Mouse (Mus musculus) megakaryocyte, embryonic 14.5 days (primary cell): ENCODE measurements at regions not wholly inside any gene's neighbourhood (a gene's known extent, or its start where the extent isn't known, plus 50 kb on each side); places are given as distances from the start of the nearest gene placed in this dataset.

Source experiments
- H3K27me3 ChIP-seq: replicated peaks from 2 replicates; pipeline ENCODE3; 2012; ENCODE audit warnings: inconsistent platforms
- H3K36me3 ChIP-seq: replicated peaks from 2 replicates; pipeline ENCODE3; 2012; ENCODE audit warnings: low read length, inconsistent platforms, mixed read lengths
- H3K4me1 ChIP-seq: 2 replicates; pipeline ENCODE4 v1.6.1; 2012; ENCODE audit warnings: inconsistent platforms
- H3K4me3 ChIP-seq: replicated peaks from 2 replicates; pipeline ENCODE3; 2012; ENCODE audit warnings: moderate library complexity, mild to moderate bottlenecking, inconsistent platforms
- H3K9me3 ChIP-seq: 2 replicates; pipeline ENCODE4 v1.6.1; 2012; ENCODE audit warnings: inconsistent platforms
- FLI1 ChIP-seq: IDR thresholded peaks from 2 replicates; pipeline ENCODE4 v1.6.1; 2012; ENCODE audit warnings: low read length, inconsistent platforms, mixed read lengths
- GATA1 ChIP-seq: IDR thresholded peaks from 3 replicates; pipeline ENCODE4 v1.6.1; 2012; ENCODE audit warnings: mixed read lengths, low read length, inconsistent platforms, borderline replicate concordance

- Histone ChIP-seq H3K9me3 (no peaks in the 10 kb centered on the region), H3K36me3 (no peaks in the 10 kb centered on the region), H3K4me3 (no peak overlapping the region), H3K4me1 (peaks cover 8% of the 10 kb centered on the region), H3K27me3 (peaks cover 39% of the 10 kb centered on the region)
- TF ChIP-seq GATA1 = no peak
- TF ChIP-seq FLI1 = no peak
Measured at GRCm38 (mm10) chr15:6998576-6999070, 91.8 kb upstream of the Lifr start.

GRCm38 (mm10) chr15:6999667-7000066 is 90.7 kb upstream of the Lifr start:
- H3K9me3 ChIP-seq = no peaks in the 10 kb centered on the region
- no peak overlapping the region for H3K4me3 ChIP-seq
- no peak for TF ChIP-seq FLI1
- no peak for TF ChIP-seq GATA1
- H3K27me3 ChIP-seq = peaks cover 42% of the 10 kb centered on the region
- H3K36me3 ChIP-seq = no peaks in the 10 kb centered on the region
- H3K4me1 ChIP-seq = peaks cover 8% of the 10 kb centered on the region

- no peaks in the 10 kb centered on the region for H3K4me1 ChIP-seq
- no peaks in the 10 kb centered on the region for H3K9me3 ChIP-seq
- no peak overlapping the region for H3K4me3 ChIP-seq
- no peak for TF ChIP-seq FLI1
- no peak for TF ChIP-seq GATA1
- H3K27me3 ChIP-seq = peaks cover 46% of the 10 kb centered on the region
- no peaks in the 10 kb centered on the region for H3K36me3 ChIP-seq
Measured at GRCm38 (mm10) chr15:7002226-7002625, 88.2 kb upstream of the Lifr start.

- Histone ChIP-seq H3K9me3 (no peaks in the 10 kb centered on the region), H3K27me3 (peaks cover 44% of the 10 kb centered on the region), H3K4me3 (no peak overlapping the region), H3K36me3 (no peaks in the 10 kb centered on the region), H3K4me1 (no peaks in the 10 kb centered on the region)
- TF ChIP-seq GATA1 (no peak), FLI1 (no peak)
Measured at GRCm38 (mm10) chr15:7003311-7003710, 87.1 kb upstream of the Lifr start.

- H3K36me3 ChIP-seq = no peaks in the 10 kb centered on the region
- H3K9me3 ChIP-seq = 0 out of 2 replicates have a peak, but pooled peaks cover 2% of the 10 kb centered on the region
- H3K27me3 ChIP-seq = peaks cover 32% of the 10 kb centered on the region
- peaks cover under 1% of the 10 kb centered on the region for H3K4me1 ChIP-seq
- TF ChIP-seq FLI1 (no peak), GATA1 (no peak)
- no peak overlapping the region for H3K4me3 ChIP-seq
Measured at GRCm38 (mm10) chr15:7005142-7005541, 85.3 kb upstream of the Lifr start.

- H3K27me3 ChIP-seq = peaks cover 24% of the 10 kb centered on the region
- no peaks in the 10 kb centered on the region for H3K36me3 ChIP-seq
- no peak for TF ChIP-seq GATA1
- TF ChIP-seq FLI1 = no peak
- peaks cover 12% of the 10 kb centered on the region; the same call in 1 of the 2 replicates for H3K9me3 ChIP-seq
- no peak overlapping the region for H3K4me3 ChIP-seq
- peaks cover 12% of the 10 kb centered on the region for H3K4me1 ChIP-seq
Measured at GRCm38 (mm10) chr15:7006271-7006670, 84.1 kb upstream of the Lifr start.

- no peak for TF ChIP-seq GATA1
- TF ChIP-seq FLI1 = no peak
- peaks cover 20% of the 10 kb centered on the region for H3K27me3 ChIP-seq
- H3K9me3 ChIP-seq = peaks cover 12% of the 10 kb centered on the region; the same call in 1 of the 2 replicates
- H3K36me3 ChIP-seq = no peaks in the 10 kb centered on the region
- H3K4me1 ChIP-seq = peaks cover 17% of the 10 kb centered on the region
- H3K4me3 ChIP-seq = no peak overlapping the region
Measured at GRCm38 (mm10) chr15:7008725-7009380, 81.6 kb upstream of the Lifr start.

- H3K27me3 ChIP-seq = peaks cover 24% of the 10 kb centered on the region
- peaks cover 17% of the 10 kb centered on the region for H3K4me1 ChIP-seq
- H3K4me3 ChIP-seq = no peak overlapping the region
- H3K9me3 ChIP-seq = peaks cover 18% of the 10 kb centered on the region
- no peaks in the 10 kb centered on the region for H3K36me3 ChIP-seq
- TF ChIP-seq FLI1 = no peak
- TF ChIP-seq GATA1 = no peak
Measured at GRCm38 (mm10) chr15:7010966-7011695, 79.3 kb upstream of the Lifr start.

- TF ChIP-seq FLI1 (no peak), GATA1 (no peak)
- Histone ChIP-seq H3K36me3 (no peaks in the 10 kb centered on the region), H3K4me1 (peaks cover 17% of the 10 kb centered on the region), H3K27me3 (peaks cover 25% of the 10 kb centered on the region), H3K9me3 (peaks cover 18% of the 10 kb centered on the region), H3K4me3 (no peak overlapping the region)
Measured at GRCm38 (mm10) chr15:7011696-7012070, 78.7 kb upstream of the Lifr start.

- H3K9me3 ChIP-seq = peaks cover 18% of the 10 kb centered on the region
- peaks cover 20% of the 10 kb centered on the region for H3K4me1 ChIP-seq
- no peaks in the 10 kb centered on the region for H3K36me3 ChIP-seq
- no peak overlapping the region for H3K4me3 ChIP-seq
- TF ChIP-seq GATA1 = no peak
- TF ChIP-seq FLI1 = no peak
- H3K27me3 ChIP-seq = peaks cover 28% of the 10 kb centered on the region
Measured at GRCm38 (mm10) chr15:7012446-7012845, 78.0 kb upstream of the Lifr start.
